Mouse (Mus musculus) left cerebral cortex, postnatal 36 days (tissue): ENCODE results near the gene Anp32e. TPM values are rescaled to one million over a fixed set of nuclear protein-coding genes. Genes with fewer than 3 reads are reported as not detected.

Experiments used
- DNase-seq, 2 experiments: peaks; one replicate each; pipeline ENCODE4 v3.0.0; 2021 to 2022; ENCODE audit warnings: low spot score in 2 of 2, mixed read lengths in 1 of 2
- intact Hi-C: fragments of 180-260 bp; cut with DNase I; formaldehyde crosslinking; loops from one replicate; pipeline ENCODE4 v1.15.1; 2025
- total RNA-seq, 2 experiments: library from RNA; stranded (reverse); gene quantifications; 2 replicates each; pipeline ENCODE4 v1.2.3; 2021

The Anp32e gene
- total RNA-seq, 2 experiments from 2014 or later, result 87.9 to 91.2 TPM

GRCm38 (mm10) chr3:95990413-95990941, 61.4 kb downstream of the Anp32e start:
- intact Hi-C loops, result no loop called here
- DNase-seq, result no peak

- no peak for DNase-seq
- intact Hi-C loops, result no loop called here
Observed at GRCm38 (mm10) chr3:95992990-95993603, 64.1 kb downstream of the Anp32e start.

DNA sequence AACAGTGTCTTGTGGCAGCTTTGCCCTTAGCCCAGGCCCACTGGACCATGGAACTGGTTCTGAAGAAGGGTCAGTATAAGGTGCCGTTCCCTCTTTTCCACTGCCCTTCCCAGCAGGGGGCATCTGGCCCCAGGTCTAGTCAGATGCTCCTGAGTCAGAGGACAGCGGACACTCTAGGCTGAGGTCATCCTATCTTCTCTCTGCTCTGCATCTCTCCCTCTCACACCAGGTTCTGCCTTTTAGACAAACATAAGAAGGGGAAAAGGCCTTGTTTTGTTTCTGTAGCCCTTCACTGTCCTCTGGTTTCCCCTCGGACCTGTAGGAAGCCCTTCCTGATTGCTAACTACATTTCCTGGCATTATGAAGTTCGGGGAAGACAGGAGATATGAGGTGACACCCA, 64.8 kb downstream of the Anp32e start:
- intact Hi-C loops, result no loop called here

GRCm38 (mm10) chr3:95994381-95994846, 65.4 kb downstream of the Anp32e start:
- intact Hi-C loops, result no loop called here
- no peak for DNase-seq

More for the DNA sequence above, 64.8 kb downstream of the Anp32e start:
- DNase-seq, result no peak

GRCm38 (mm10) chr3:95994975-95995801, 66.1 kb downstream of the Anp32e start:
- no peak for DNase-seq
- intact Hi-C loops, result no loop called here

DNA sequence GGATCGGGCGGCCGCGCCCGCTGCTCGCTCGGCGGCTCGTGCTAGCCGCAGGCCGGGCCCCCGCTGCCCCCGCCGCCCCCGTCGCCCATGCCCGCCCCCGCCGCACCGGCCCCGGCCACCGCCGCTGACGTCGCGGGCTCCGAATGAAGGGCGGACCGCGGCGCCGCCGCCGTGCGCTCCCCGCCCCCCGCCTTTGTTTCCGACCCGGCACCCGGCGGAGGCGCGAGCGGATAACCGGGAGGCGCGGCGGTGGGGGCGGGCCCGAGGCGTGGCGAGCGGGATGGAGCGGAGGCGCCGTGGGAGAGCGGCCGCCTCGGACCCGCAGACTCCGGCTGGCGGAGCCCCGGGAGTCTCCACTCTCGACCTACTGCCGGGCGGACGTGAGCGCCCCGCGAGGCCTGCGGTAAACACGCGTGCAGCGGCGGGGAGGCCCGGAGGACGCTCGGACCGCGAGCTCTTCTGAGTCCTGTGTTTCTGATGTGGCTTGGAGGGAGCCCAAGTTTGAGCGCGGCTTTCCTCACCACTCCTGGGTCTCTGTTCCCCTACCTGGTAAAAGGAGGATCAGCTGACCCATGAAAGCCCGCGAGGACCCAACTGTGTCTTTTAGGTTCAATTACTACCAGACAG, 66.9 kb downstream of the Anp32e start, which contains the start of gene Plekho1:
Gene Plekho1 (minus strand): TSS at position 200 of the 627 bp plus-strand sequence.
- intact Hi-C loops, result no loop called here
- DNase-seq, result peak; percentile 77 to 84

- intact Hi-C loops, result no loop called here
- DNase-seq, result no peak
Observed at GRCm38 (mm10) chr3:95996451-95997073, 67.5 kb downstream of the Anp32e start.

Other genes with a start within 250 kb of the Anp32e start
- 1 to 10 TPM; 4.2 to 4.9 TPM for gene Adamtsl4, start 241.3 kb upstream of the Anp32e start, total RNA-seq
- 10 to 100 TPM; 11.0 to 17.9 TPM for gene Ecm1, start 189.7 kb upstream of the Anp32e start, total RNA-seq
- 10 to 100 TPM; 33.9 to 44.6 TPM for gene Tars2, start 169.0 kb upstream of the Anp32e start, total RNA-seq
- 10 to 100 TPM; 59.2 to 68.9 TPM for gene Rprd2, start 110.4 kb upstream of the Anp32e start, total RNA-seq
- 10 to 100 TPM; 23.8 to 40.3 TPM for gene Prpf3, start 73.4 kb upstream of the Anp32e start, total RNA-seq
- 100 to 1,000 TPM; 149 to 158 TPM for gene Mrps21, start 57.7 kb upstream of the Anp32e start, total RNA-seq
- 10 to 100 TPM; 18.6 to 26.6 TPM for gene Ciart, start 47.0 kb upstream of the Anp32e start, total RNA-seq
- gene BC028528, start 37.2 kb upstream of the Anp32e start, total RNA-seq, result 1 to 10 TPM; 3.4 to 5.5 TPM
- 10 to 100 TPM; 61.8 to 75.2 TPM for gene Aph1a, start 35.3 kb upstream of the Anp32e start, total RNA-seq
- 10 to 100 TPM in 1 of 2 experiments, 1 to 10 TPM in 1; 8.8 to 10.6 TPM for gene Car14, start 24.6 kb upstream of the Anp32e start, total RNA-seq
- 10 to 100 TPM; 80.1 to 93.9 TPM for gene Plekho1, start 66.8 kb downstream of the Anp32e start, total RNA-seq
- 10 to 100 TPM; 40.5 to 42.1 TPM for gene Vps45, start 129.2 kb downstream of the Anp32e start, total RNA-seq
- 10 to 100 TPM; 28.8 to 32.0 TPM for gene Otud7b, start 175.3 kb downstream of the Anp32e start, total RNA-seq
- gene Mtmr11, start 232.8 kb downstream of the Anp32e start, total RNA-seq, result 1 to 10 TPM; 5.7 to 6.7 TPM
- 10 to 100 TPM; 40.7 to 42.9 TPM for gene Sf3b4, start 243.1 kb downstream of the Anp32e start, total RNA-seq